ENCODE assay signal across 22 mouse cellular contexts in genomic region chr5:103464329-103464728, GRCm38 (mm10). TPM values are rescaled to one million over a fixed set of nuclear protein-coding genes. Genes with fewer than 3 reads are reported as not detected.
DNase-seq lines count a peak whose midpoint lies in the region; ATAC-seq and TF ChIP-seq lines count a peak whose summit lies in the region.
"Had no signal": no experiment of that assay in that cellular context is flagged by ENCODE, and none has a peak within 500 bp of the region (broad histone marks: within the 10 kb centered on the region; RNA-seq: fewer than 3 reads in every experiment).

No protein-coding gene starts in this region.

- H3K9ac ChIP-seq in heart, postnatal 0 days (replicated peaks; ENCODE audit: low read depth, low read length), result no peak overlapping the region
- no peak overlapping the region for H3K9ac ChIP-seq in kidney, embryonic 16.5 days (replicated peaks; ENCODE audit: low read length)
- H3K9ac ChIP-seq: forebrain, embryonic 13.5 days; forebrain, postnatal 0 days; heart, embryonic 12.5 days; hindbrain, embryonic 14.5 days had no signal

- no peaks in the 10 kb centered on the region for H3K9me3 ChIP-seq in heart, postnatal 0 days (replicated peaks; ENCODE audit: control insufficient read depth, low read length)
- no peaks in the 10 kb centered on the region for H3K9me3 ChIP-seq in kidney, embryonic 16.5 days (ENCODE audit: low read length)
- H3K9me3 ChIP-seq: embryonic facial prominence, embryonic 10.5 days; forebrain, embryonic 13.5 days; heart, embryonic 12.5 days had no signal

- TF ChIP-seq EP300 in heart, postnatal 0 days (IDR thresholded peaks at IDR 0.05; ENCODE audit: low read depth), result no peak

- no peak overlapping the region for H3K4me3 ChIP-seq in heart, postnatal 0 days (ENCODE audit: low read depth, low read length)
- H3K4me3 ChIP-seq in kidney, adult 2 months (ENCODE audit: insufficient read depth, low read depth, low read length), result no peak overlapping the region
- no peak overlapping the region for H3K4me3 ChIP-seq in kidney, embryonic 16.5 days (ENCODE audit: low read length)
- H3K4me3 ChIP-seq: embryonic facial prominence, embryonic 10.5 days; forebrain, embryonic 13.5 days; gastrocnemius, adult 2 months; heart, embryonic 12.5 days had no signal

- H3K27ac ChIP-seq in heart, postnatal 0 days (ENCODE audit: low read depth), result no peak overlapping the region
- H3K27ac ChIP-seq in kidney, adult 2 months (ENCODE audit: insufficient read depth, low read depth, low read length), result peak overlapping the region; percentile 78
- H3K27ac ChIP-seq in kidney, embryonic 16.5 days (ENCODE audit: low read length), result peak overlapping the region; percentile 35; the same call in 1 of the 2 replicates
- H3K27ac ChIP-seq: embryonic facial prominence, embryonic 10.5 days; forebrain, embryonic 13.5 days; gastrocnemius, adult 2 months; hindbrain, embryonic 14.5 days had no signal

- no peaks in the 10 kb centered on the region for H3K27me3 ChIP-seq in heart, postnatal 0 days (ENCODE audit: control insufficient read depth, insufficient read depth, low read length)
- no peaks in the 10 kb centered on the region for H3K27me3 ChIP-seq in kidney, adult 2 months (replicated peaks; ENCODE audit: control insufficient read depth, insufficient read depth, low read length)
- H3K27me3 ChIP-seq in kidney, embryonic 16.5 days (ENCODE audit: insufficient read depth, low read length), result no peaks in the 10 kb centered on the region
- H3K27me3 ChIP-seq: forebrain, embryonic 13.5 days; heart, embryonic 12.5 days had no signal

- TF ChIP-seq POLR2A in kidney, adult 2 months (IDR thresholded peaks at IDR 0.05; ENCODE audit: low read depth, low read length), result no peak

- H3K36me3 ChIP-seq in heart, postnatal 0 days (replicated peaks; ENCODE audit: control insufficient read depth, insufficient read depth, low read length), result no peaks in the 10 kb centered on the region
- H3K36me3 ChIP-seq in kidney, adult 2 months (ENCODE audit: control insufficient read depth, insufficient read depth, low read length), result no peaks in the 10 kb centered on the region
- no peaks in the 10 kb centered on the region for H3K36me3 ChIP-seq in kidney, embryonic 16.5 days (ENCODE audit: insufficient read depth, low read length)
- H3K36me3 ChIP-seq: heart, embryonic 12.5 days had no signal

- TF ChIP-seq CTCF in heart, postnatal 0 days (IDR thresholded peaks at IDR 0.05; ENCODE audit: low read depth), result no peak
- no peak for TF ChIP-seq CTCF in kidney, adult 2 months (conservative IDR thresholded peaks at IDR 0.05; ENCODE audit: insufficient read depth, insufficient read length, low read depth, low read length)

- peak; percentile 53; the same call in 1 of the 2 replicates for ATAC-seq in heart, postnatal 0 days (ENCODE audit: insufficient read depth, low read depth)
- no peak for ATAC-seq in kidney, embryonic 16.5 days (ENCODE audit: low FRiP score, low TSS enrichment)
- ATAC-seq: activated CD4-positive, CD25-positive, alpha-beta regulatory T cell, adult 4 months had no signal

- H3K4me1 ChIP-seq in heart, postnatal 0 days (ENCODE audit: control insufficient read depth, insufficient read depth), result no peaks in the 10 kb centered on the region; the same call in 1 of the 2 replicates
- peaks cover 23% of the 10 kb centered on the region for H3K4me1 ChIP-seq in kidney, adult 2 months (ENCODE audit: control insufficient read depth, insufficient read depth, low read length)
- H3K4me1 ChIP-seq in kidney, embryonic 16.5 days (ENCODE audit: insufficient read depth, low read length), result peaks cover 11% of the 10 kb centered on the region

- no peak for DNase-seq in heart, postnatal 0 days (ENCODE audit: low spot score)
- no peak for DNase-seq in heart, postnatal 25 days (ENCODE audit: low spot score)
- DNase-seq in kidney, adult 2 months, result peak; percentile 42
- DNase-seq in kidney, postnatal 10 days, result no peak
- DNase-seq in kidney, postnatal 36 days, result no peak
- DNase-seq in cerebellum, adult 11-12 months, result no peak
- DNase-seq: adrenal gland, postnatal 14 days; B cell, adult 2 months; cerebellum, adult 18-20 months; cerebellum, adult 9-11 months; cerebellum, postnatal 36 days; gastrocnemius, adult 2 months; gastrocnemius, postnatal 25 days; heart, postnatal 4 days had no signal

- H3K4me2 ChIP-seq in heart, postnatal 0 days (ENCODE audit: low read depth, low read length), result no peak overlapping the region
- no peak overlapping the region for H3K4me2 ChIP-seq in kidney, embryonic 16.5 days (replicated peaks; ENCODE audit: low read depth, low read length)
- H3K4me2 ChIP-seq: forebrain, embryonic 13.5 days; heart, embryonic 12.5 days; hindbrain, embryonic 14.5 days had no signal

- intact Hi-C loops in heart, postnatal 25 days (cut with DNase I), result no loop called here

- WGBS in heart, postnatal 0 days, result 51% methylated on average over 4 of the region's 4 CpGs
- 41% methylated on average over 4 of the region's 4 CpGs for WGBS in kidney, adult 2 months
- 74% methylated on average over 4 of the region's 4 CpGs for WGBS in kidney, embryonic 16.5 days

RNA-seq across cellular contexts. Expression of gene Ptpn13, which starts 39.3 kb away (rescaled TPM):
- total RNA-seq in heart, postnatal 0 days (2014; rRNA removed; ENCODE audit: low replicate concordance), result 14.3 and 15.7 TPM in 2 replicates
- polyA plus RNA-seq in heart, postnatal 0 days (2015; fragmentation: Nextera tagmentation; extraction: Ambion mirVana), result 2.3 TPM in 2 replicates
- total RNA-seq in heart, postnatal 25 days (2021), result 1 to 10 TPM; 6.1 to 6.6 TPM
- polyA plus RNA-seq in kidney, adult 2 months (2012; rRNA removed), result 23.7 and 28.0 TPM in 2 replicates
- polyA plus RNA-seq in kidney, embryonic 16.5 days (2015; fragmentation: Nextera tagmentation; extraction: Ambion mirVana), result 31.1 and 32.8 TPM in 2 replicates
- total RNA-seq: granulocyte monocyte progenitor cell, adult 5-6 weeks had no signal
